Mouse (Mus musculus): ENCODE data around the gene Rreb1. TPM values are rescaled to one million over a fixed set of nuclear protein-coding genes. Genes with fewer than 3 reads are reported as not detected.
A peak's percentile ranks its signal among the peaks of the same experiment; 100 is the strongest.

Gene Rreb1
- polyA plus RNA-seq, 1 experiment from 2014 or later, result 2.6 TPM

- H3K4me2 ChIP-seq (ENCODE audit: low read length), result no peak overlapping the region
- no peak overlapping the region for H3K27ac ChIP-seq (ENCODE audit: low read length)
- no peaks in the 10 kb centered on the region for H3K4me1 ChIP-seq (ENCODE audit: control insufficient read depth, insufficient read depth, low read length)
- ATAC-seq, result no peak
- no peaks in the 10 kb centered on the region for H3K27me3 ChIP-seq (ENCODE audit: control insufficient read depth, insufficient read depth, low read depth, low read length)
- H3K9ac ChIP-seq (ENCODE audit: low read depth, low read length), result no peak overlapping the region
- no peaks in the 10 kb centered on the region for H3K9me3 ChIP-seq (replicated peaks; ENCODE audit: control insufficient read depth, low read length, poor library complexity, severe bottlenecking)
- peaks cover 50% of the 10 kb centered on the region for H3K36me3 ChIP-seq (ENCODE audit: control insufficient read depth, insufficient read depth, low read length)
- 95% methylated on average over 10 of the region's 10 CpGs for WGBS
- no peak overlapping the region for H3K4me3 ChIP-seq (ENCODE audit: low read depth, low read length)
These were observed 202.1 kb downstream of the Rreb1 start for GRCm38 (mm10) chr13:37980346-37980745.

DNA sequence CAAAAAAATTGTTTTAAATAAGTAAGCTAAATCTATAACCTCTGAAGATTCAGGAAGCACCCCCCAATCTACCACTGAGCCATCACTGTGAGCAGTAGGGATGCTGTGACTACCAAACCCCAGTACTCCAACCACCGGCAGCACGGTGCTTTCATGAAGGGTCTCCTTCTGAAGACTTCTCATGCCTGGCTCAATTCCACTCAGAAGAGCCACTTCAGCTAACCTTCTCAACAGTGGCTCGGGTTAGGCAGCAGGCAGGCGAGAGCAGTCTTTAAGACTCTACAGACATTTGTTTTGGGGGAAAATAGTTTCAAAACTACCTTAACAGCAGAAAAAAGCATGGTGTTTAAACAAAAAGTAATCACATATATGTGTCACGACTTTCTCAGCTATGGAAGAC, 202.9 kb downstream of the Rreb1 start:
- no peaks in the 10 kb centered on the region for H3K9me3 ChIP-seq (replicated peaks; ENCODE audit: control insufficient read depth, low read length, poor library complexity, severe bottlenecking)
- H3K4me3 ChIP-seq (ENCODE audit: low read depth, low read length), result no peak overlapping the region
- H3K4me1 ChIP-seq (ENCODE audit: control insufficient read depth, insufficient read depth, low read length), result no peaks in the 10 kb centered on the region
- no peak overlapping the region for H3K9ac ChIP-seq (ENCODE audit: low read depth, low read length)
- H3K27ac ChIP-seq (ENCODE audit: low read length), result no peak overlapping the region
- H3K4me2 ChIP-seq (ENCODE audit: low read length), result no peak overlapping the region
- ATAC-seq, result no peak
- WGBS, result 86% methylated on average over 5 of the region's 5 CpGs
- H3K27me3 ChIP-seq (ENCODE audit: control insufficient read depth, insufficient read depth, low read depth, low read length), result no peaks in the 10 kb centered on the region
- H3K36me3 ChIP-seq (ENCODE audit: control insufficient read depth, insufficient read depth, low read length), result peaks cover 55% of the 10 kb centered on the region

DNA sequence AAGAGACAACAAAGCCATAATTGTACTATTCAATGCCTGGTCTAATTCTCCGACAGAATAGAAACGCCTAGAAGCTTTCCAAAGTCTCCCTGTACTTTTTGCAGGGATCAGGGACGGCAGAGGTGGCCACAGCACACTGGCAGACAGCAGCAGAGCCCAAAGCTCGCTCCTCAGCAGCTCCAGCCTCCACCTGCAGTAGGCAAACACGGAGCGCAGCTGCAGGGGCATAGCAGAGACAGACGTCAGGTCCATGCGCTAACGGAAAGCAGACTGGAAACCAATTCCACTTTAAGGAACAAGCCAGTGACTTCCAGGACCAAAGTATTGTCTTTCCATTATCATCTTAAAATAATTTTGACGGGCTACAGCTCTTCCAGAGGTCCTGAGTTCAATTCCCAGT, 208.0 kb downstream of the Rreb1 start:
- no peak for ATAC-seq
- no peak overlapping the region for H3K4me3 ChIP-seq (ENCODE audit: low read depth, low read length)
- H3K27me3 ChIP-seq (ENCODE audit: control insufficient read depth, insufficient read depth, low read depth, low read length), result no peaks in the 10 kb centered on the region
- H3K9me3 ChIP-seq (replicated peaks; ENCODE audit: control insufficient read depth, low read length, poor library complexity, severe bottlenecking), result no peaks in the 10 kb centered on the region
- H3K36me3 ChIP-seq (ENCODE audit: control insufficient read depth, insufficient read depth, low read length), result peaks cover 59% of the 10 kb centered on the region
- H3K9ac ChIP-seq (ENCODE audit: low read depth, low read length), result no peak overlapping the region
- no peaks in the 10 kb centered on the region for H3K4me1 ChIP-seq (ENCODE audit: control insufficient read depth, insufficient read depth, low read length)
- H3K4me2 ChIP-seq (ENCODE audit: low read length), result no peak overlapping the region
- H3K27ac ChIP-seq (ENCODE audit: low read length), result no peak overlapping the region
- 84% methylated on average over 10 of the region's 10 CpGs for WGBS

DNA sequence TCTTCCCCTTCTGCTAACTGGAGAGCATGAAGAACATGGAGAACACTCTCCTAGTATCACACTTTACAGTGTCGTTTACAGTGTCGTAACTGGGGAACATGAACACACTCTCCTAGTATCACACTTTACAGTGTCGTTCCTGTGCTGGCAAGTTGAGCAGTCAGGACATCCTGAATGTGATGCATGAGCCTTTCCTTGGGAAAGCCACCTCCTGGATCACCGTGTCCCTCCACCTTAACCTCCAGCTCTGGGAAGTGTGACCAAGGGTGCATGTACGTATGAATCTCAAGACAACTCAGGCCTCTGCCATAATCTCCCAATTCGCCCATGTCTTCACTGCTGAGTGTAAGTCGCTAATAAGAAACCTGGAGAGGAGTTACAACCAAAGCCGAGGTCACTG, 211.5 kb downstream of the Rreb1 start:
- no peak overlapping the region for H3K4me2 ChIP-seq (ENCODE audit: low read length)
- H3K4me1 ChIP-seq (ENCODE audit: control insufficient read depth, insufficient read depth, low read length), result peaks cover 13% of the 10 kb centered on the region
- 93% methylated on average over 8 of the region's 8 CpGs for WGBS
- no peak overlapping the region for H3K9ac ChIP-seq (ENCODE audit: low read depth, low read length)
- H3K27ac ChIP-seq (ENCODE audit: low read length), result no peak overlapping the region
- no peaks in the 10 kb centered on the region for H3K9me3 ChIP-seq (replicated peaks; ENCODE audit: control insufficient read depth, low read length, poor library complexity, severe bottlenecking)
- peaks cover 34% of the 10 kb centered on the region for H3K36me3 ChIP-seq (ENCODE audit: control insufficient read depth, insufficient read depth, low read length)
- H3K27me3 ChIP-seq (ENCODE audit: control insufficient read depth, insufficient read depth, low read depth, low read length), result no peaks in the 10 kb centered on the region
- H3K4me3 ChIP-seq (ENCODE audit: low read depth, low read length), result no peak overlapping the region
- ATAC-seq, result no peak

DNA sequence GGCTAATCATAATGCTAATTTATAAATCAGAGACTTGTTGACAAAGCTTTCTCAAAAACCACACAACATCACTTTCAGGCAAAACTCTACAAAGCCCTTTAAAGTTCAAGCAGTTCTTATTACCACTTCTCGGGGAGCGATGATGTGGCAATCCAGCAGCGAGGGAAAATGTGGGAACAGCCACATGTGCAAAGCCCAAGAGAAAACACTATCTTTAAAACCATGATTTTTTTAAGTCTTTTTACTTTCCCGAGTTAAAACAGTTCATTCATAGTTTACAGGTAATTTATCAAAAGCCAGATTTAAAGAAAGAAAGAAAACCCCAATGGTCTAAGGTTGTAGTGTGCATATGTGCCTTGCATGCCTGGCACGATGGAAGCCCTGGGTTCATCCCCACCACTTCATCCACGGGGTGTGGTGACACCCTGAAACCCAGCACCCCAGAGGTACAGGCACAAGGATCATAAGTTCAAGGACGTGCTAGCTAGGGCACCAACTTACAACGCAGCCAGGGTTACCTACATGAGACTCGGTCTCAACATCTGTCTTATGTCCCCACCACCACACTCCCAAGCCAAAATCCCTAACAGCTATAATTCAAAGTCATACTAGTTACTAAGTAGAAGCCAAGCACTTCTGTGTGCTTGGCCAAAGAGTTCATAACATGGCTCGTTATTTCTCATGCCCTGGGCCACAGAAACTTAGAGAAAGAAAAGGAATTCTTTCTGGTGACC, 214.6 kb downstream of the Rreb1 start:
- peak overlapping the region; percentile 89 for H3K9ac ChIP-seq (ENCODE audit: low read depth, low read length)
- 13% methylated on average over 10 of the region's 10 CpGs for WGBS
- no peak for ATAC-seq
- H3K4me2 ChIP-seq (ENCODE audit: low read length), result peak overlapping the region; percentile 78
- peaks cover 10% of the 10 kb centered on the region for H3K36me3 ChIP-seq (ENCODE audit: control insufficient read depth, insufficient read depth, low read length)
- no peak overlapping the region for H3K27ac ChIP-seq (ENCODE audit: low read length)
- peak overlapping the region; percentile 72 for H3K4me3 ChIP-seq (ENCODE audit: low read depth, low read length)
- H3K4me1 ChIP-seq (ENCODE audit: control insufficient read depth, insufficient read depth, low read length), result peaks cover 13% of the 10 kb centered on the region
- H3K27me3 ChIP-seq (ENCODE audit: control insufficient read depth, insufficient read depth, low read depth, low read length), result no peaks in the 10 kb centered on the region
- H3K9me3 ChIP-seq (replicated peaks; ENCODE audit: control insufficient read depth, low read length, poor library complexity, severe bottlenecking), result no peaks in the 10 kb centered on the region

- peak; percentile 71; the same call in 1 of the 2 replicates for ATAC-seq
- peaks cover 8% of the 10 kb centered on the region for H3K36me3 ChIP-seq (ENCODE audit: control insufficient read depth, insufficient read depth, low read length)
- peak overlapping the region; percentile 72 for H3K4me3 ChIP-seq (ENCODE audit: low read depth, low read length)
- H3K9me3 ChIP-seq (replicated peaks; ENCODE audit: control insufficient read depth, low read length, poor library complexity, severe bottlenecking), result no peaks in the 10 kb centered on the region
- peaks cover 13% of the 10 kb centered on the region for H3K4me1 ChIP-seq (ENCODE audit: control insufficient read depth, insufficient read depth, low read length)
- under 1% methylated on average over 17 of the region's 17 CpGs for WGBS
- H3K4me2 ChIP-seq (ENCODE audit: low read length), result peak overlapping the region; percentile 78
- H3K9ac ChIP-seq (ENCODE audit: low read depth, low read length), result peak overlapping the region; percentile 89
- peak overlapping the region; percentile 91 for H3K27ac ChIP-seq (ENCODE audit: low read length)
- H3K27me3 ChIP-seq (ENCODE audit: control insufficient read depth, insufficient read depth, low read depth, low read length), result no peaks in the 10 kb centered on the region
These were observed 215.1 kb downstream of the Rreb1 start for GRCm38 (mm10) chr13:37993376-37993703.

GRCm38 (mm10) chr13:37993704-37994404, 215.7 kb downstream of the Rreb1 start, which contains the start of gene Ssr1:
Ssr1 (minus strand) TSS chr13:37994217.
- Histone ChIP-seq H3K36me3 (ENCODE audit: control insufficient read depth, insufficient read depth, low read length) (peaks cover 7% of the 10 kb centered on the region), H3K9me3 (replicated peaks; ENCODE audit: control insufficient read depth, low read length, poor library complexity, severe bottlenecking) (no peaks in the 10 kb centered on the region), H3K9ac (ENCODE audit: low read depth, low read length) (peak within 1 kb of the TSS; percentile 89), H3K27me3 (ENCODE audit: control insufficient read depth, insufficient read depth, low read depth, low read length) (no peaks in the 10 kb centered on the region), H3K4me3 (ENCODE audit: low read depth, low read length) (peak within 1 kb of the TSS; percentile 72), H3K27ac (ENCODE audit: low read length) (peak within 1 kb of the TSS; percentile 91), H3K4me2 (ENCODE audit: low read length) (peak within 1 kb of the TSS; percentile 78), H3K4me1 (ENCODE audit: control insufficient read depth, insufficient read depth, low read length) (peaks cover 13% of the 10 kb centered on the region)
- WGBS, result 0% methylated on average over 64 of the region's 89 CpGs
- peak; percentile 98 for ATAC-seq

DNA sequence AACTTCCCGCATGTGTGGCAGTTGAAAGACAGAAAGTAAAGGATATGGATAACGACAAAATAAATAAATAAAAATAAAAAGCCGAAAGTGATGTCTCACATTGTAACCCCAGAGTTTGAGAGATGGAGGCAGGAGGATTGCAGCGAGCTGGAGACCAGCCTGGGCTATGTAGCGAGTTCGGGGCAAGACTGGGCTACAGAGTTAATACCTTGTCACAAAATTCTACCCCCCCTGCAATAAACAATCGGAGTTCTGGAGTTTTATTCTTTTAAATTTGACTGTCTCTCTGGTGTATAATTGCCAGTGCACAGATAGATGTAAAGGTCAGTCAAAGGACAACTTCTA, 216.2 kb downstream of the Rreb1 start:
- peak; percentile 77 for ATAC-seq
- 0 out of 2 replicates have a peak, but pooled peaks cover 2% of the 10 kb centered on the region for H3K36me3 ChIP-seq (ENCODE audit: control insufficient read depth, insufficient read depth, low read length)
- peak overlapping the region; percentile 72 for H3K4me3 ChIP-seq (ENCODE audit: low read depth, low read length)
- peak overlapping the region; percentile 48 for H3K9ac ChIP-seq (ENCODE audit: low read depth, low read length)
- H3K27ac ChIP-seq (ENCODE audit: low read length), result no peak overlapping the region; the same call in 1 of the 2 replicates
- peaks cover 13% of the 10 kb centered on the region for H3K4me1 ChIP-seq (ENCODE audit: control insufficient read depth, insufficient read depth, low read length)
- no peaks in the 10 kb centered on the region for H3K9me3 ChIP-seq (replicated peaks; ENCODE audit: control insufficient read depth, low read length, poor library complexity, severe bottlenecking)
- peak overlapping the region; percentile 57 for H3K4me2 ChIP-seq (ENCODE audit: low read length)
- no peaks in the 10 kb centered on the region for H3K27me3 ChIP-seq (ENCODE audit: control insufficient read depth, insufficient read depth, low read depth, low read length)
- WGBS, result 15% methylated on average over 7 of the region's 7 CpGs

- WGBS, result 66% methylated on average over 3 of the region's 3 CpGs
These were observed 221.5 kb downstream of the Rreb1 start for GRCm38 (mm10) chr13:37999713-38000112.

More at GRCm38 (mm10) chr13:37999713-38000112, 221.5 kb downstream of the Rreb1 start:
- Histone ChIP-seq H3K27ac (ENCODE audit: low read length) (no peak overlapping the region), H3K4me2 (ENCODE audit: low read length) (no peak overlapping the region), H3K27me3 (ENCODE audit: control insufficient read depth, insufficient read depth, low read depth, low read length) (no peaks in the 10 kb centered on the region), H3K4me1 (ENCODE audit: control insufficient read depth, insufficient read depth, low read length) (no peaks in the 10 kb centered on the region), H3K9me3 (replicated peaks; ENCODE audit: control insufficient read depth, low read length, poor library complexity, severe bottlenecking) (no peaks in the 10 kb centered on the region), H3K4me3 (ENCODE audit: low read depth, low read length) (no peak overlapping the region), H3K9ac (ENCODE audit: low read depth, low read length) (no peak overlapping the region), H3K36me3 (ENCODE audit: control insufficient read depth, insufficient read depth, low read length) (no peaks in the 10 kb centered on the region)
- ATAC-seq, result no peak
